Mouse (Mus musculus): ENCODE results near the gene Tmem121. TPM values are rescaled to one million over a fixed set of nuclear protein-coding genes. Genes with fewer than 3 reads are reported as not detected.

The Tmem121 gene
- total RNA-seq, 2 experiments from 2014 or later, result 27.8 to 28.6 TPM

Other genes starting within 250 kb of the Tmem121 start
- gene Nudt14, start 243.8 kb upstream of the Tmem121 start, total RNA-seq (2021), result 10 to 100 TPM; 10.1 to 13.7 TPM
- 10 to 100 TPM; 60.2 to 64.5 TPM for gene Btbd6, start 209.4 kb upstream of the Tmem121 start, total RNA-seq (2021)
- 10 to 100 TPM; 45.6 to 46.6 TPM for gene Brf1, start 185.2 kb upstream of the Tmem121 start, total RNA-seq (2021)
- gene Pacs2, start 171.4 kb upstream of the Tmem121 start, total RNA-seq (2021), result 10 to 100 TPM; 62.8 to 68.0 TPM
- under 1 TPM; 0.42 to 0.45 TPM for gene Tex22, start 111.4 kb upstream of the Tmem121 start, total RNA-seq (2021)
- gene Mta1, start 87.7 kb upstream of the Tmem121 start, total RNA-seq (2021), result 10 to 100 TPM; 72.9 to 76.5 TPM
- gene Crip2, start 45.7 kb upstream of the Tmem121 start, total RNA-seq (2021), result 100 to 1,000 TPM; 143 to 148 TPM
- 10 to 100 TPM; 14.4 to 15.0 TPM for gene Crip1, start 39.6 kb upstream of the Tmem121 start, total RNA-seq (2021)
- 1 to 10 TPM; 1.7 to 2.2 TPM for gene Tedc1, start 29.5 kb upstream of the Tmem121 start, total RNA-seq (2021)

Data from left cerebral cortex, adult 2 months (tissue).